Mouse (Mus musculus): ENCODE measurements around the gene Ints6. TPM values are rescaled to one million over a fixed set of nuclear protein-coding genes. Genes with fewer than 3 reads are reported as not detected.
A peak's percentile ranks its signal among the peaks of the same experiment; 100 is the strongest.

Ints6 gene
- polyA plus RNA-seq, 1 experiment from 2014 or later, result 26.9 TPM

GRCm38 (mm10) chr14:62782981-62783380 is 22.0 kb upstream of the Ints6 start:
- Histone ChIP-seq H3K4me2 (no peak overlapping the region), H3K27me3 (ENCODE audit: control insufficient read depth, insufficient read depth, low read length) (no peaks in the 10 kb centered on the region), H3K27ac (ENCODE audit: low read depth, low read length) (no peak overlapping the region), H3K9me3 (ENCODE audit: control insufficient read depth, low read length) (no peaks in the 10 kb centered on the region), H3K36me3 (ENCODE audit: control insufficient read depth, insufficient read depth, low read length) (no peaks in the 10 kb centered on the region), H3K4me1 (ENCODE audit: control insufficient read depth, insufficient read depth, low read length) (no peaks in the 10 kb centered on the region), H3K4me3 (ENCODE audit: low read depth, low read length) (no peak overlapping the region), H3K9ac (ENCODE audit: low read length) (no peak overlapping the region)
- ATAC-seq (ENCODE audit: low FRiP score) (no peak), DNase-seq (ENCODE audit: low spot score, missing footprints) (peak; percentile 26)
- WGBS, result 92% methylated on average over 5 of the region's 5 CpGs

DNA sequence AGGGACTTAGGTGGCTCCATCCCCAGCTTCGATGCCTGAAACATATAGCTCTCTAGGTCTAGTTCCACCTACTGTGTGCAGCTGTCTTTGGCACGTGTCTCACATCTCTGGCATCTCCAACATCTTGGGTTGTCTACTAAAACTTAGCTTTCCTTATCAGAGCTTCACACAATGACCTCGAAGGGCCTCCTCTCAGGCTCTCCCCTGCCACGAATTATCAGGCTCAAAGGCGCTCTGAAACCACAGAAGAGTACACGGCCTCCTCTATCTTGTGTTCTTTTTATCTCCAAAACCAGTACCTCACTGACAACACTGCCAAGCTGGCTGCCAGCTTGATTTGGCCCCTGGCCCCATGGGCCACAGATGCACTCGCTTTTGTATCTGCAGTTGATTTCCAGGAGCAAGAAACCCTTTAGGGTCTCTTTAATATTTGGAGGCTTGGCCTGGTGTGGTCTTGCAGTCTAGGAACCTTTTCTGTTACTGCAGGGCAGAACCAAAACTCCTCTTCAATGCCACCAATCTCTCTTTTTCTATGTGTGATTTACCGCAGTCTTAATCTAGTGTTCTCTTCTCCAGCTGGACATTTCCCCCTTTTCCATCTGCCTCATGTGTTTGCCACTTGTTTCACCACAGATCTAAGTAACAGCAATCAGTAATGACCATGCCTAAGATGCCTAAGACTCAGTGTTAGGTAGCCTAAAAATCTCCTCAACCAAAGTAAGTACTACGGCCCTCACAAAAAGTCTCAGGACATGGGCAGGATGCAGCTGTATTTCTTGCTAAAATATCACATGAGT is 19.7 kb upstream of the Ints6 start:
- DNase-seq (ENCODE audit: low spot score, missing footprints) (peak; percentile 75), ATAC-seq (ENCODE audit: low FRiP score) (no peak)
- no peak overlapping the region for H3K27ac ChIP-seq (ENCODE audit: low read depth, low read length)
- no peaks in the 10 kb centered on the region for H3K36me3 ChIP-seq (ENCODE audit: control insufficient read depth, insufficient read depth, low read length)
- H3K4me2 ChIP-seq, result no peak overlapping the region
- H3K4me1 ChIP-seq (ENCODE audit: control insufficient read depth, insufficient read depth, low read length), result no peaks in the 10 kb centered on the region
- H3K4me3 ChIP-seq (ENCODE audit: low read depth, low read length), result no peak overlapping the region
- no peaks in the 10 kb centered on the region for H3K27me3 ChIP-seq (ENCODE audit: control insufficient read depth, insufficient read depth, low read length)
- WGBS, result 88% methylated on average over 9 of the region's 9 CpGs
- H3K9me3 ChIP-seq (ENCODE audit: control insufficient read depth, low read length), result no peaks in the 10 kb centered on the region
- no peak overlapping the region for H3K9ac ChIP-seq (ENCODE audit: low read length)

DNA sequence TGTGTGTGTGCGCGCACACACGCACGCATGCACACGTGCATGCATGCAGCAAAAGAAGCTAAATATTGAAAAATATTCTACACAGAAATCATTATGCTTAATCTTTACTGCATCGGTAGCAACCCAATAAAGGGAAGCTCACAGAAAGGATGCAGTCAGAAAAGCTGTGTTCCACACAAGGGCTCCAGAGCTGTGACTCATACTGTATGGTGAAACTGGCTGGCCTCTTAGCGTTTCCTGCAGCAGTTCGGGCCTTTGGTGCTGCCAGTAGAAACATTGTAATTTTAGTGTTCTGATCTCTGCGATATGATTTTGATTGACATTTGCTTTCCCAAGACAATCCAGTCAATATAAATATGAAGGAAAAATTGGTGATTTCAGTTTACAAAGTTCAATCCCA is 17.1 kb upstream of the Ints6 start:
- Histone ChIP-seq H3K36me3 (ENCODE audit: control insufficient read depth, insufficient read depth, low read length) (no peaks in the 10 kb centered on the region), H3K4me1 (ENCODE audit: control insufficient read depth, insufficient read depth, low read length) (no peaks in the 10 kb centered on the region), H3K27ac (ENCODE audit: low read depth, low read length) (no peak overlapping the region), H3K9ac (ENCODE audit: low read length) (no peak overlapping the region), H3K27me3 (ENCODE audit: control insufficient read depth, insufficient read depth, low read length) (no peaks in the 10 kb centered on the region), H3K4me2 (no peak overlapping the region), H3K4me3 (ENCODE audit: low read depth, low read length) (no peak overlapping the region), H3K9me3 (ENCODE audit: control insufficient read depth, low read length) (no peaks in the 10 kb centered on the region)
- 95% methylated on average over 9 of the region's 9 CpGs for WGBS
- no peak for ATAC-seq (ENCODE audit: low FRiP score)
- no peak for DNase-seq (ENCODE audit: low spot score, missing footprints)

- H3K36me3 ChIP-seq (ENCODE audit: control insufficient read depth, insufficient read depth, low read length), result no peaks in the 10 kb centered on the region
- no peaks in the 10 kb centered on the region for H3K9me3 ChIP-seq (ENCODE audit: control insufficient read depth, low read length)
- no peak overlapping the region for H3K9ac ChIP-seq (ENCODE audit: low read length)
- no peak for ATAC-seq (ENCODE audit: low FRiP score)
- DNase-seq (ENCODE audit: low spot score, missing footprints), result no peak
- H3K4me3 ChIP-seq (ENCODE audit: low read depth, low read length), result no peak overlapping the region
- no peak overlapping the region for H3K4me2 ChIP-seq
- 81% methylated on average over 3 of the region's 3 CpGs for WGBS
- H3K4me1 ChIP-seq (ENCODE audit: control insufficient read depth, insufficient read depth, low read length), result no peaks in the 10 kb centered on the region
- no peaks in the 10 kb centered on the region for H3K27me3 ChIP-seq (ENCODE audit: control insufficient read depth, insufficient read depth, low read length)
- no peak overlapping the region for H3K27ac ChIP-seq (ENCODE audit: low read depth, low read length)
Observed at GRCm38 (mm10) chr14:62775034-62775433, 14.1 kb upstream of the Ints6 start.

DNA sequence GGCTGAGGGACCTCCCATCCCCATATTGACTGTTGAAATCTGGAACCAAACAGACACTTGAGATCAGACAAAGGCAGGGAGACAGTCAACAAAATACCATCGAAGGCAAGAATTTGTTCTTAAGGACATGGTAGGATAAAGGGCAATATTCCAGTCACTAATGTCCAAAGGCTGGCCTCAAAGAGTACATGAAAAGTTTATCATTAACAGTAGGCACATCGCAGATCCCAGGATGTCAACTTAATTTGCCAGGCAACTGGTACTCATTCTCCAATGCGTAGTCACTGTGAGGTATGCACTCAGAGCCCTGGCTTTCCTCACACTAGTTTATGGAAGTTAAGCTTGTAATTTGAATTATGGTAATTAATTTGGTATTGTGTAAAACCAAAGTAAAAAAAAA is 13.3 kb upstream of the Ints6 start:
- no peak for DNase-seq (ENCODE audit: low spot score, missing footprints)
- H3K9ac ChIP-seq (ENCODE audit: low read length), result no peak overlapping the region
- H3K4me2 ChIP-seq, result no peak overlapping the region
- H3K36me3 ChIP-seq (ENCODE audit: control insufficient read depth, insufficient read depth, low read length), result no peaks in the 10 kb centered on the region
- no peak overlapping the region for H3K27ac ChIP-seq (ENCODE audit: low read depth, low read length)
- ATAC-seq (ENCODE audit: low FRiP score), result no peak
- no peaks in the 10 kb centered on the region for H3K4me1 ChIP-seq (ENCODE audit: control insufficient read depth, insufficient read depth, low read length)
- 93% methylated on average over 3 of the region's 3 CpGs for WGBS
- no peaks in the 10 kb centered on the region for H3K9me3 ChIP-seq (ENCODE audit: control insufficient read depth, low read length)
- H3K4me3 ChIP-seq (ENCODE audit: low read depth, low read length), result no peak overlapping the region
- no peaks in the 10 kb centered on the region for H3K27me3 ChIP-seq (ENCODE audit: control insufficient read depth, insufficient read depth, low read length)

GRCm38 (mm10) chr14:62773766-62774165 is 12.8 kb upstream of the Ints6 start:
- DNase-seq (ENCODE audit: low spot score, missing footprints), result no peak

GRCm38 (mm10) chr14:62765398-62765797 is 4.4 kb upstream of the Ints6 start:
- no peaks in the 10 kb centered on the region for H3K36me3 ChIP-seq (ENCODE audit: control insufficient read depth, insufficient read depth, low read length)
- no peak overlapping the region for H3K4me2 ChIP-seq
- DNase-seq (ENCODE audit: low spot score, missing footprints), result no peak
- no peak for ATAC-seq (ENCODE audit: low FRiP score)
- no peak overlapping the region for H3K4me3 ChIP-seq (ENCODE audit: low read depth, low read length)
- H3K4me1 ChIP-seq (ENCODE audit: control insufficient read depth, insufficient read depth, low read length), result peaks cover 8% of the 10 kb centered on the region
- H3K27me3 ChIP-seq (ENCODE audit: control insufficient read depth, insufficient read depth, low read length), result no peaks in the 10 kb centered on the region
- no peak overlapping the region for H3K9ac ChIP-seq (ENCODE audit: low read length)
- 92% methylated on average over 2 of the region's 2 CpGs for WGBS
- H3K9me3 ChIP-seq (ENCODE audit: control insufficient read depth, low read length), result no peaks in the 10 kb centered on the region
- no peak overlapping the region for H3K27ac ChIP-seq (ENCODE audit: low read depth, low read length)

More at GRCm38 (mm10) chr14:62773766-62774165, 12.8 kb upstream of the Ints6 start:
- no peak overlapping the region for H3K4me2 ChIP-seq
- H3K4me3 ChIP-seq (ENCODE audit: low read depth, low read length), result no peak overlapping the region
- H3K9me3 ChIP-seq (ENCODE audit: control insufficient read depth, low read length), result no peaks in the 10 kb centered on the region
- WGBS, result 82% methylated on average over 6 of the region's 6 CpGs
- ATAC-seq (ENCODE audit: low FRiP score), result no peak
- no peak overlapping the region for H3K27ac ChIP-seq (ENCODE audit: low read depth, low read length)
- H3K27me3 ChIP-seq (ENCODE audit: control insufficient read depth, insufficient read depth, low read length), result no peaks in the 10 kb centered on the region
- no peak overlapping the region for H3K9ac ChIP-seq (ENCODE audit: low read length)
- H3K36me3 ChIP-seq (ENCODE audit: control insufficient read depth, insufficient read depth, low read length), result no peaks in the 10 kb centered on the region
- H3K4me1 ChIP-seq (ENCODE audit: control insufficient read depth, insufficient read depth, low read length), result no peaks in the 10 kb centered on the region

GRCm38 (mm10) chr14:62764371-62764770 is 3.4 kb upstream of the Ints6 start:
- Histone ChIP-seq H3K9me3 (ENCODE audit: control insufficient read depth, low read length) (no peaks in the 10 kb centered on the region), H3K4me1 (ENCODE audit: control insufficient read depth, insufficient read depth, low read length) (peaks cover 9% of the 10 kb centered on the region), H3K27ac (ENCODE audit: low read depth, low read length) (no peak overlapping the region), H3K27me3 (ENCODE audit: control insufficient read depth, insufficient read depth, low read length) (no peaks in the 10 kb centered on the region), H3K4me2 (no peak overlapping the region), H3K4me3 (ENCODE audit: low read depth, low read length) (no peak overlapping the region), H3K36me3 (ENCODE audit: control insufficient read depth, insufficient read depth, low read length) (no peaks in the 10 kb centered on the region), H3K9ac (ENCODE audit: low read length) (no peak overlapping the region)
- ATAC-seq (ENCODE audit: low FRiP score) (no peak), DNase-seq (ENCODE audit: low spot score, missing footprints) (no peak)
- 87% methylated on average over 5 of the region's 5 CpGs for WGBS

- no peaks in the 10 kb centered on the region for H3K27me3 ChIP-seq (ENCODE audit: control insufficient read depth, insufficient read depth, low read length)
- ATAC-seq (ENCODE audit: low FRiP score), result no peak
- H3K4me3 ChIP-seq (ENCODE audit: low read depth, low read length), result peak overlapping the region; percentile 95
- H3K9me3 ChIP-seq (ENCODE audit: control insufficient read depth, low read length), result no peaks in the 10 kb centered on the region
- H3K36me3 ChIP-seq (ENCODE audit: control insufficient read depth, insufficient read depth, low read length), result no peaks in the 10 kb centered on the region
- DNase-seq (ENCODE audit: low spot score, missing footprints), result no peak
- H3K9ac ChIP-seq (ENCODE audit: low read length), result peak overlapping the region; percentile 85
- WGBS, result 4% methylated on average over 11 of the region's 11 CpGs
- peaks cover 12% of the 10 kb centered on the region for H3K4me1 ChIP-seq (ENCODE audit: control insufficient read depth, insufficient read depth, low read length)
- H3K4me2 ChIP-seq, result peak overlapping the region; percentile 82
- peak overlapping the region; percentile 95 for H3K27ac ChIP-seq (ENCODE audit: low read depth, low read length)
Observed at GRCm38 (mm10) chr14:62761943-62762342, 974 bp upstream of the Ints6 start.

Data from midbrain, embryonic 11.5 days (tissue).